Comparison of ENCODE assay signal across 19 mouse cellular contexts in genomic region chr9:77439371-77439770, GRCm38 (mm10).
DNase-seq lines count a peak whose midpoint lies in the region; ATAC-seq and TF ChIP-seq lines count a peak whose summit lies in the region.
"Had no signal": no experiment of that assay in that cellular context is flagged by ENCODE, and none has a peak within 500 bp of the region (broad histone marks: within the 10 kb centered on the region; RNA-seq: fewer than 3 reads in every experiment).

No protein-coding gene starts in this region.

- no peak for TF ChIP-seq CTCF in hindbrain, postnatal 0 days (IDR thresholded peaks at IDR 0.05; ENCODE audit: low read depth)

- peak; percentile 26 to 60 for DNase-seq in adrenal gland, adult (ENCODE audit: inconsistent age in 2 of 2, low spot score in 1 of 2)
- DNase-seq in adrenal gland, postnatal 25 days = no peak
- DNase-seq in hindbrain, embryonic 14.5 days (ENCODE audit: low spot score) = no peak
- DNase-seq in hindbrain, embryonic 11.5 days (ENCODE audit: low spot score) = no peak
- no peak for DNase-seq in hindbrain, postnatal 0 days (ENCODE audit: low spot score)
- DNase-seq in spleen, adult 18-20 months = no peak
- no peak for DNase-seq in kidney, adult 8-10 months
- DNase-seq: adrenal gland, adult 8-10 months; cerebellum, postnatal 36 days; gastrocnemius, postnatal 25 days; kidney, postnatal 4 days; retina, postnatal 1 day had no signal

- no peaks in the 10 kb centered on the region for H3K27me3 ChIP-seq in hindbrain, embryonic 14.5 days (ENCODE audit: control insufficient read depth, insufficient read depth, low read length)
- H3K27me3 ChIP-seq in hindbrain, embryonic 11.5 days (ENCODE audit: control insufficient read depth, insufficient read depth, low read length) = no peaks in the 10 kb centered on the region
- no peaks in the 10 kb centered on the region for H3K27me3 ChIP-seq in hindbrain, postnatal 0 days (ENCODE audit: insufficient read depth, low read length)
- H3K27me3 ChIP-seq: embryonic facial prominence, embryonic 13.5 days; limb, embryonic 13.5 days; Patski had no signal

- peak overlapping the region; percentile 52; the same call in 1 of the 2 replicates for H3K27ac ChIP-seq in hindbrain, embryonic 14.5 days
- H3K27ac ChIP-seq in hindbrain, embryonic 11.5 days (ENCODE audit: low read depth, low read length) = no peak overlapping the region
- peak overlapping the region; percentile 88 for H3K27ac ChIP-seq in brown adipose tissue, adult 24 weeks (replicated peaks; ENCODE audit: low read depth, low read length)
- no peak overlapping the region for H3K27ac ChIP-seq in hindbrain, postnatal 0 days
- H3K27ac ChIP-seq: embryonic facial prominence, embryonic 13.5 days; left cerebral cortex, adult 2 months; limb, embryonic 13.5 days had no signal

- no peak overlapping the region for H3K4me3 ChIP-seq in hindbrain, embryonic 14.5 days (replicated peaks; ENCODE audit: low read length)
- no peak overlapping the region for H3K4me3 ChIP-seq in hindbrain, embryonic 11.5 days (ENCODE audit: low read depth, low read length)
- peak overlapping the region; percentile 26 for H3K4me3 ChIP-seq in brown adipose tissue, adult 24 weeks (ENCODE audit: insufficient read depth, low read depth, low read length)
- no peak overlapping the region for H3K4me3 ChIP-seq in hindbrain, postnatal 0 days (ENCODE audit: low read length)
- H3K4me3 ChIP-seq: embryonic facial prominence, embryonic 13.5 days; left cerebral cortex, adult 2 months; limb, embryonic 13.5 days; myocyte had no signal

- ATAC-seq in hindbrain, embryonic 14.5 days (ENCODE audit: low FRiP score) = no peak
- ATAC-seq in hindbrain, embryonic 11.5 days (ENCODE audit: low FRiP score) = no peak
- ATAC-seq in hindbrain, postnatal 0 days = 0 out of 2 replicates have a peak, but pooled peaks have one; percentile 37
- ATAC-seq: inflammation-experienced regulatory T-cells, adult 6 months; Patski had no signal

- 0 out of 2 replicates have a peak, but pooled peaks cover 4% of the 10 kb centered on the region for H3K4me1 ChIP-seq in hindbrain, embryonic 14.5 days (replicated peaks; ENCODE audit: control insufficient read depth, insufficient read depth, low read length)
- no peaks in the 10 kb centered on the region for H3K4me1 ChIP-seq in hindbrain, embryonic 11.5 days (replicated peaks; ENCODE audit: control insufficient read depth, insufficient read depth, low read length)
- H3K4me1 ChIP-seq in brown adipose tissue, adult 24 weeks (ENCODE audit: control insufficient read depth, insufficient read depth, insufficient read length, low read length) = no peaks in the 10 kb centered on the region
- 0 out of 2 replicates have a peak, but pooled peaks cover 2% of the 10 kb centered on the region for H3K4me1 ChIP-seq in hindbrain, postnatal 0 days (ENCODE audit: insufficient read depth, low read length)
- H3K4me1 ChIP-seq: embryonic facial prominence, embryonic 13.5 days had no signal

- 0 out of 2 replicates have a peak overlapping the region, but pooled peaks have one; percentile 3 for H3K4me2 ChIP-seq in hindbrain, embryonic 14.5 days (replicated peaks)
- no peak overlapping the region for H3K4me2 ChIP-seq in hindbrain, embryonic 11.5 days (replicated peaks; ENCODE audit: low read depth, low read length)
- no peak overlapping the region for H3K4me2 ChIP-seq in hindbrain, postnatal 0 days (ENCODE audit: low read depth, low read length)
- H3K4me2 ChIP-seq: embryonic facial prominence, embryonic 13.5 days; limb, embryonic 13.5 days had no signal

- no peak overlapping the region for H3K9ac ChIP-seq in hindbrain, embryonic 14.5 days
- H3K9ac ChIP-seq in hindbrain, embryonic 11.5 days (ENCODE audit: low read depth, low read length) = no peak overlapping the region
- H3K9ac ChIP-seq in hindbrain, postnatal 0 days (replicated peaks; ENCODE audit: low read length) = no peak overlapping the region
- H3K9ac ChIP-seq: embryonic facial prominence, embryonic 13.5 days; limb, embryonic 13.5 days had no signal

- no peaks in the 10 kb centered on the region for H3K36me3 ChIP-seq in hindbrain, embryonic 14.5 days (replicated peaks; ENCODE audit: control insufficient read depth, insufficient read depth)
- no peaks in the 10 kb centered on the region for H3K36me3 ChIP-seq in hindbrain, embryonic 11.5 days (ENCODE audit: control insufficient read depth, insufficient read depth, low read length)
- no peaks in the 10 kb centered on the region for H3K36me3 ChIP-seq in hindbrain, postnatal 0 days (ENCODE audit: insufficient read depth, low read length)

- no peaks in the 10 kb centered on the region for H3K9me3 ChIP-seq in hindbrain, embryonic 14.5 days (ENCODE audit: control insufficient read depth, low read length)
- H3K9me3 ChIP-seq in hindbrain, embryonic 11.5 days (ENCODE audit: control insufficient read depth, low read length) = no peaks in the 10 kb centered on the region
- H3K9me3 ChIP-seq in hindbrain, postnatal 0 days (ENCODE audit: low read length) = no peaks in the 10 kb centered on the region
- H3K9me3 ChIP-seq: embryonic facial prominence, embryonic 13.5 days; limb, embryonic 13.5 days had no signal

- 82% methylated on average over 6 of the region's 6 CpGs for WGBS in hindbrain, embryonic 14.5 days
- 88% methylated on average over 6 of the region's 6 CpGs for WGBS in hindbrain, embryonic 11.5 days
- 83% methylated on average over 6 of the region's 6 CpGs for WGBS in hindbrain, postnatal 0 days

Comparison
In these comparisons a context has a peak if more than half of its experiments do, and no peak if none do; other contexts are left out.
1. DNase-seq: peak in adrenal gland, adult (2 of 2); none in adrenal gland, postnatal 25 days (single experiment), hindbrain, embryonic 14.5 days (single experiment), hindbrain, embryonic 11.5 days (single experiment), hindbrain, postnatal 0 days (single experiment), spleen, adult 18-20 months (0 of 2) and kidney, adult 8-10 months (0 of 2).
2. H3K27ac ChIP-seq: peak in hindbrain, embryonic 14.5 days (single experiment) and brown adipose tissue, adult 24 weeks (single experiment); none in hindbrain, embryonic 11.5 days (single experiment) and hindbrain, postnatal 0 days (single experiment).